In genomic region chr5:144182542-144183247, GRCm38 (mm10) we compare ENCODE assay signal across 21 mouse cellular contexts. TPM values are rescaled to one million over a fixed set of nuclear protein-coding genes. Genes with fewer than 3 reads are reported as not detected.
DNase-seq lines count a peak whose midpoint lies in the region; ATAC-seq and TF ChIP-seq lines count a peak whose summit lies in the region.
"Had no signal": no experiment of that assay in that cellular context is flagged by ENCODE, and none has a peak within 500 bp of the region (broad histone marks: within the 10 kb centered on the region; RNA-seq: fewer than 3 reads in every experiment).

No protein-coding gene starts in this region.

- 17% methylated on average over 20 of the region's 20 CpGs for WGBS in heart, embryonic 10.5 days
- WGBS in heart, adult 2 months = 55% methylated on average over 20 of the region's 20 CpGs
- WGBS in liver, embryonic 11.5 days = 41% methylated on average over 20 of the region's 20 CpGs
- WGBS in intestine, embryonic 15.5 days = 45% methylated on average over 20 of the region's 20 CpGs

- H3K27ac ChIP-seq in heart, embryonic 10.5 days = peak overlapping the region; percentile 75; the same call in 1 of the 2 replicates
- no peak overlapping the region for H3K27ac ChIP-seq in heart, adult 2 months
- H3K27ac ChIP-seq in liver, embryonic 11.5 days (ENCODE audit: low read depth, low read length) = no peak overlapping the region
- H3K27ac ChIP-seq in ES-Bruce4 (ENCODE audit: insufficient read depth, low read length) = peak overlapping the region; percentile 37
- H3K27ac ChIP-seq in intestine, embryonic 15.5 days = no peak overlapping the region
- H3K27ac ChIP-seq: forebrain, embryonic 10.5 days; hindbrain, embryonic 13.5 days; midbrain, embryonic 12.5 days had no signal

- ATAC-seq in liver, embryonic 11.5 days (replicated peaks; ENCODE audit: low FRiP score) = peak; percentile 32
- ATAC-seq in intestine, embryonic 15.5 days = peak; percentile 71

- no peaks in the 10 kb centered on the region for H3K9me3 ChIP-seq in heart, embryonic 10.5 days
- no peaks in the 10 kb centered on the region for H3K9me3 ChIP-seq in liver, embryonic 11.5 days (ENCODE audit: control insufficient read depth, low read length)
- no peaks in the 10 kb centered on the region for H3K9me3 ChIP-seq in ES-Bruce4 (replicated peaks; ENCODE audit: control insufficient read depth, insufficient read depth, low read length, poor library complexity, severe bottlenecking)
- no peaks in the 10 kb centered on the region for H3K9me3 ChIP-seq in intestine, embryonic 15.5 days
- H3K9me3 ChIP-seq: forebrain, embryonic 10.5 days; hindbrain, embryonic 13.5 days; midbrain, embryonic 12.5 days had no signal

- peak overlapping the region; percentile 34; the same call in 1 of the 2 replicates for H3K4me2 ChIP-seq in liver, embryonic 11.5 days
- H3K4me2 ChIP-seq in intestine, embryonic 15.5 days (replicated peaks) = 0 out of 2 replicates have a peak overlapping the region, but pooled peaks have one; percentile 7
- H3K4me2 ChIP-seq: hindbrain, embryonic 13.5 days; midbrain, embryonic 12.5 days had no signal

- no peaks in the 10 kb centered on the region for H3K79me2 ChIP-seq in heart, adult 2 months (replicated peaks; ENCODE audit: control insufficient read depth, insufficient read depth, low read length)

- TF ChIP-seq POLR2A in heart, adult 2 months (IDR thresholded peaks at IDR 0.05; ENCODE audit: insufficient read depth, low read depth, low read length) = no peak
- TF ChIP-seq POLR2A in ES-Bruce4 (IDR thresholded peaks at IDR 0.05; ENCODE audit: insufficient read depth, low read length) = no peak

- DNase-seq in heart, embryonic 10.5 days (ENCODE audit: low spot score) = no peak
- no peak for DNase-seq in heart, adult 2 months
- DNase-seq in liver, embryonic 11.5 days (ENCODE audit: low spot score) = no peak
- DNase-seq in liver = no peak
- no peak for DNase-seq in left cerebral cortex, adult 11 months (ENCODE audit: low spot score)
- DNase-seq in right cerebral cortex, adult 2 months (ENCODE audit: low spot score in 2 of 2) = no peak
- DNase-seq: adrenal gland, adult 2 months; cerebellum, adult 11-12 months; kidney, adult 18-20 months; kidney, postnatal 4 days; left cerebral cortex, postnatal 4 days; lung, postnatal 14 days; thymus, adult 18-20 months had no signal

- peaks cover 40% of the 10 kb centered on the region for H3K36me3 ChIP-seq in heart, embryonic 10.5 days
- H3K36me3 ChIP-seq in heart, adult 2 months (ENCODE audit: control insufficient read depth, insufficient read depth, low read length) = no peaks in the 10 kb centered on the region
- peaks cover 4% of the 10 kb centered on the region; the same call in 1 of the 2 replicates for H3K36me3 ChIP-seq in liver, embryonic 11.5 days (ENCODE audit: control insufficient read depth, insufficient read depth, low read length)
- H3K36me3 ChIP-seq in ES-Bruce4 (ENCODE audit: control insufficient read depth, insufficient read depth, low read length, poor library complexity, severe bottlenecking) = peaks cover 17% of the 10 kb centered on the region
- H3K36me3 ChIP-seq in intestine, embryonic 15.5 days = peaks cover 13% of the 10 kb centered on the region

- no peak overlapping the region for H3K9ac ChIP-seq in heart, adult 2 months (ENCODE audit: low read depth, low read length)
- H3K9ac ChIP-seq in liver, embryonic 11.5 days (ENCODE audit: low read depth, low read length) = no peak overlapping the region
- 0 out of 2 replicates have a peak overlapping the region, but pooled peaks have one; percentile 4 for H3K9ac ChIP-seq in ES-Bruce4 (ENCODE audit: low read depth, poor library complexity, severe bottlenecking)
- H3K9ac ChIP-seq in intestine, embryonic 15.5 days = no peak overlapping the region
- H3K9ac ChIP-seq: hindbrain, embryonic 13.5 days; midbrain, embryonic 12.5 days had no signal

- no peak for TF ChIP-seq EP300 in heart, adult 2 months (IDR thresholded peaks at IDR 0.05; ENCODE audit: insufficient read depth, low read depth, low read length)
- no peak for TF ChIP-seq EP300 in ES-Bruce4 (IDR thresholded peaks at IDR 0.05; ENCODE audit: insufficient read depth, low read depth, low read length)

- TF ChIP-seq CTCF in heart, adult 2 months (IDR thresholded peaks at IDR 0.05) = no peak
- no peak for TF ChIP-seq CTCF in ES-Bruce4 (IDR thresholded peaks at IDR 0.05; ENCODE audit: low read depth, low read length)

- intact Hi-C loops in heart, adult 2 months (cut with DNase I) = no loop called here

- H3K27me3 ChIP-seq in heart, embryonic 10.5 days (ENCODE audit: insufficient read depth, poor library complexity, severe bottlenecking) = no peaks in the 10 kb centered on the region
- H3K27me3 ChIP-seq in heart, adult 2 months (ENCODE audit: control insufficient read depth, insufficient read depth, low read length) = no peaks in the 10 kb centered on the region
- H3K27me3 ChIP-seq in liver, embryonic 11.5 days (replicated peaks; ENCODE audit: control insufficient read depth, insufficient read depth, low read length) = no peaks in the 10 kb centered on the region
- no peaks in the 10 kb centered on the region for H3K27me3 ChIP-seq in ES-Bruce4 (ENCODE audit: control insufficient read depth, insufficient read depth, low read length, poor library complexity, severe bottlenecking)
- no peaks in the 10 kb centered on the region for H3K27me3 ChIP-seq in intestine, embryonic 15.5 days (replicated peaks)
- H3K27me3 ChIP-seq: CH12.LX; hindbrain, embryonic 13.5 days; midbrain, embryonic 12.5 days had no signal

- peaks cover 35% of the 10 kb centered on the region for H3K4me1 ChIP-seq in heart, embryonic 10.5 days
- H3K4me1 ChIP-seq in heart, adult 2 months (ENCODE audit: control insufficient read depth, insufficient read depth, low read length) = no peaks in the 10 kb centered on the region; the same call in 1 of the 2 replicates
- H3K4me1 ChIP-seq in liver, embryonic 11.5 days (replicated peaks; ENCODE audit: control insufficient read depth, insufficient read depth, low read length) = peaks cover 9% of the 10 kb centered on the region
- peaks cover 4% of the 10 kb centered on the region for H3K4me1 ChIP-seq in ES-Bruce4 (ENCODE audit: control insufficient read depth, insufficient read depth, low read length)
- peaks cover 12% of the 10 kb centered on the region for H3K4me1 ChIP-seq in intestine, embryonic 15.5 days (replicated peaks)
- H3K4me1 ChIP-seq: forebrain, embryonic 10.5 days; midbrain, embryonic 12.5 days had no signal

- no peak overlapping the region for H3K4me3 ChIP-seq in heart, embryonic 10.5 days
- H3K4me3 ChIP-seq in heart, adult 2 months = no peak overlapping the region
- no peak overlapping the region for H3K4me3 ChIP-seq in liver, embryonic 11.5 days (ENCODE audit: low read depth, low read length)
- peak overlapping the region; percentile 5; the same call in 1 of the 2 replicates for H3K4me3 ChIP-seq in ES-Bruce4 (ENCODE audit: low read depth, low read length)
- H3K4me3 ChIP-seq in intestine, embryonic 15.5 days (replicated peaks) = no peak overlapping the region
- H3K4me3 ChIP-seq: forebrain, embryonic 10.5 days; hindbrain, embryonic 13.5 days; midbrain, embryonic 12.5 days; myocyte had no signal

RNA-seq across cellular contexts. Expression of gene Bhlha15, which starts 7.4 kb away (rescaled TPM):
- 1.3 TPM in 2 replicates for polyA plus RNA-seq in heart, embryonic 10.5 days (2016; fragmentation: Nextera tagmentation; extraction: Ambion mirVana)
- total RNA-seq in heart, adult 2 months (2021) = not detected
- polyA plus RNA-seq in heart, adult 2 months (2012; rRNA removed) = 0.08 and 0.12 TPM in 2 replicates
- polyA plus RNA-seq in liver, embryonic 11.5 days (2014; fragmentation: Nextera tagmentation; extraction: Ambion mirVana) = 1.3 and 1.6 TPM in 2 replicates
- 3.0 and 3.1 TPM in 2 replicates for polyA plus RNA-seq in ES-Bruce4 (2011; ENCODE audit: insufficient read depth, insufficient read length, low read depth, missing spikeins)
- 7.6 and 15.3 TPM in 2 replicates for polyA plus RNA-seq in intestine, embryonic 15.5 days (2015; fragmentation: Nextera tagmentation; extraction: Ambion mirVana)
- total RNA-seq: gastrocnemius, postnatal 36 days had no signal
- polyA plus RNA-seq: midbrain, embryonic 12.5 days had no signal

RNA-seq across cellular contexts. Expression of gene Tecpr1, which starts 40.7 kb away (rescaled TPM):
- polyA plus RNA-seq in heart, embryonic 10.5 days (2016; fragmentation: Nextera tagmentation; extraction: Ambion mirVana) = 15.1 and 18.7 TPM in 2 replicates
- 10 to 100 TPM; 24.2 to 27.6 TPM for total RNA-seq in heart, adult 2 months (2021)
- polyA plus RNA-seq in heart, adult 2 months (2012; rRNA removed) = 33.7 and 34.9 TPM in 2 replicates
- 7.5 and 8.9 TPM in 2 replicates for polyA plus RNA-seq in liver, embryonic 11.5 days (2014; fragmentation: Nextera tagmentation; extraction: Ambion mirVana)
- 10.7 and 11.6 TPM in 2 replicates for polyA plus RNA-seq in ES-Bruce4 (2011; ENCODE audit: insufficient read depth, insufficient read length, low read depth, missing spikeins)
- 17.3 and 19.9 TPM in 2 replicates for polyA plus RNA-seq in intestine, embryonic 15.5 days (2015; fragmentation: Nextera tagmentation; extraction: Ambion mirVana)

Comparison
In these comparisons a context has a peak if more than half of its experiments do, and no peak if none do; other contexts are left out.
1. H3K27ac ChIP-seq: peak in heart, embryonic 10.5 days (single experiment) and ES-Bruce4 (single experiment); none in heart, adult 2 months (single experiment), liver, embryonic 11.5 days (single experiment) and intestine, embryonic 15.5 days (single experiment).